Mouse (Mus musculus) ES-Bruce4 (cell line): ENCODE measurements at regions not wholly inside any gene's neighbourhood (a gene's known extent, or its start where the extent isn't known, plus 50 kb on each side); places are given as distances from the start of the nearest gene placed in this dataset.

ENCODE experiments used
- CTCF ChIP-seq: IDR thresholded peaks from one replicate; pipeline ENCODE4 v1.8.1; 2011; ENCODE audit warnings: low read depth, low read length
- EP300 ChIP-seq: IDR thresholded peaks from 2 replicates; pipeline ENCODE4 v1.6.1; 2011; ENCODE audit warnings: low read depth, low read length; ENCODE audit not compliant: insufficient read depth
- POLR2A ChIP-seq: IDR thresholded peaks from one replicate; pipeline ENCODE4 v1.8.1; 2011; ENCODE audit warnings: low read length; ENCODE audit not compliant: insufficient read depth

GRCm38 (mm10) chr14:71894811-71895210 is 596.8 kb downstream of the Gm9195 start:
- TF ChIP-seq EP300: no peak
- no peak for TF ChIP-seq CTCF
- TF ChIP-seq POLR2A: no peak
